Mouse (Mus musculus) yolk sac, embryonic 10.5 days (tissue): Measurements from ENCODE around the gene Spata17.
A peak's percentile ranks its signal among the peaks of the same experiment; 100 is the strongest.

Experiments used
- DNase-seq: peaks from one replicate; pipeline ENCODE4 v3.0.0-alpha.2; 2017; ENCODE audit warnings: low spot score

The Spata17 gene

DNA sequence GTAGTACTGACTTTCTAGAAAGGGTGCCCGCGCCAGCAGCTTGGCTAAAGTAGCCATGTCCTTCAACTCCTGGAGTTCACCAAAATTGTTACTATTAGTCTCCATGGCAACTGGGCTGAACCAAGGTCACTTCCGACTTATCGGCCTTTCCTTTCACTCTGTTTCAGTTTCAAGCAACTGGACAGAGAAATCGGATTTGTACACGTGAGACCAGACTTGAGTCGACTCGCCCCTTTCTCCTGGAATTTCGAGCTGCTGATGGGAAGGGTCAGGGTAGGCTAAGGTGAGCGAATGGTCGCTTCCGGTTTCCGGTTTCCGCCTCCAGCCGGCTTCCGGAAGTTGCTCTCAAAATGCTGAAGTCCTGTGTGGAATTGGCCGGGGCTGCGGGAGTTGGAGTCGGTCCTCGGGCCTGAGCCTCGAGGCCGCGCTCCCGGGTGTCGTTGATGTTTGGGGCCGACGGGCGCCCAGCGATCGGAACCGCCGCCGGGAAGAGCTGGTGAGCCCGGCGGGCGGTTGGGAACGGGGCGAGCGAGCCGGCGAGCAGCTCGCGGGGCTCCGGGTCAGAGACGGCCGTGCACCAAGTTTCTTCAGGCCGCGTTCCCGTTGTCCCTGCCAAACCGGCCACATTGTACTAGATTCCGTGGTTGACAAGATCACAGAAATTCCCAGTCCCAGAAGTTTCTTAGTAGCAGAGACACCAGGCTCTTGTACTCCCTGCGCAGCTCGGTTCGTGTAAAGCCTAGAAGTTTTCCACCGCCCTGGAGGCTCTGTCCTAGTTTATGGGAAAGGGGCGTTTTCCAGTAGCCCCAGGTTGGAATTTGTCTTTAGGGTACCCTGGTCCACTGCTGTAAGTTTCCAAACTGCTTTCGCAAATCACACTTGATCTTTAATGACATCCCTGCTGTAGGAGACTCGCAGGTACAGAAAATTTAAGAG, at the start of gene Spata17, which contains the start of gene Gpatch2:
Gene Spata17, minus strand, starts transcription at position 285 of the 936 bp plus-strand sequence.
Gene Gpatch2, plus strand, starts transcription at position 328 of the 936 bp plus-strand sequence.
- peak; percentile 88 for DNase-seq

DNA sequence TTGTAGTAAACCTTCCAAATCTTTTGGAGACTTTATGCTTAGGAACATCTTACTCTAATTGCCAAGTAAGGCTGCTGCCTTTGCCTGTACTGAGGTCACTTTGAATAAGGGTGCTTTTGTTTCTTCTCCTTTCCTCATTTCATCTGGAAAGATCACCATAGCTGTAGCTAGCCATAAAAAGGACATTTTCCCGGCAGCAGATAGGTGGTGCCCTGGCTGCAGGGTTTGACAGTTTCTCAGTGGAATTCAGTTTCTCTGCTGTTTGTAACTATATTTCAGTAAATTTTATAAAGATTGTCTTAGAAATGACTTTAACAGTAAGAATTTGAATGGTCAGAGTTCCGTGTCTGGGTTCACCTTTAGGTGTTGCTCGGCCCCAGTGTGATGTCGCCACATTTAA, 43.5 kb upstream of the Spata17 start:
- no peak for DNase-seq

DNA sequence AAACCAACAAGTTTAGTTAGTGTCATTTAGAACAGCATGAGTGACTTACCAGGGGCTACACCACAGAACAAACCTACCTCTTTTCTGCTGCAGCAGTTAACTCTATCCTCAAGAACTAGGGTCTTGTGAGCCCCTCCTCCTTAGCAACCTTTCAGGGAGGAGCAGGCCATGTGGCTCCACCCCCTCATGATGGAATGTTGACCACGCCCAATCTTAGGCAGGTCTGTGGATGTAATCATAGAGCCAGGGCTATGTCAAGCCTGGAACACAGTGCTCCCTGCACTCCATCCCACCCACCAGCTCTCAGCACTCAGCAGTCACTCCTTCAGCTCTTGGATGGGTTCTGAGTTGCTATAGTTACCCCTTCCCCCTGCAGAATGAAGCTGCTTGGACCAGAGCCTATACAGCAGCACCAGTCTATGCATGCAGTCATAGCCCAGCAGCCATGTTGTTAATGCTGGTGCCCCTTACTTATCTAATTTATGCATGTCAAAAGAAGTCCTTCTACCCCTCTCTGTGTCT, 35.5 kb upstream of the Spata17 start:
- DNase-seq = no peak

DNA sequence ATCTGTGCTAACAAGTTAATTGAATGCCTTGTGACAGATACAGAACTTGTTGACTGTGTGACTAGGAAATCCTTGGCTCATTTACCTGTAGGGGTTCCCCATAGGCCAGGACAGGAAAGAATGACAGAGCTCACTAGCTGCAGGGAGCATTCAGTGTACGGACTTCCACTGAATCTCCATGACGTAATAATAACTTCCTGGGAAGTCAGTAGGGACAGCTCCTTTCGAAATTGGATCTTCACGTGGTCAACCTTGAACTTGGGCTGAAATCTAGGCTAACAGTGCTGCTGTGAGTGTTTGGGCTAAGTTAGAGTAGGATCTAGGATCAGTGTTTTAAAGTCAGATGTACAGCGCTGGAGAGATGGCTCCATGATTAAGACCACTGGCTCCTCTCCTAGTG, 29.5 kb upstream of the Spata17 start:
- DNase-seq = no peak

DNA sequence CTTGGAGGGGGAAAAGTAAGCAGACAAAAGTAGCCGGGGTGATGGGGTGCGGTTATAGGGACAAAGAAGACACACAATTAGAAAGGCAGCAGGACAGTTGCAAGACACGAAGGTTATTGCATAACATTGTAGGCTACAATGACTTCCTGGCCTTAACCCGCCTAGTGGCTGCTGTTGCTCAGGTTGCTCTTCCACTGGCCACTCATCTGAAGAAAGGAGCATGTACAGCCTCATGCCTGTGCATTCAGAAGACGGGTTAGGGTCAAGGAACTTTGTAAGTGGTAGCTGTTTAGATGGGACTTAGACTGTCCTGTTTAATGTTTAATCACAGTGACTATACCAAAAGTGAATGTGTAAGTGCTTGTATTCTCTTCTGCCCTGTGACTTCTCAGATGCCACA, 26.1 kb upstream of the Spata17 start:
- peak; percentile 59 for DNase-seq

DNA sequence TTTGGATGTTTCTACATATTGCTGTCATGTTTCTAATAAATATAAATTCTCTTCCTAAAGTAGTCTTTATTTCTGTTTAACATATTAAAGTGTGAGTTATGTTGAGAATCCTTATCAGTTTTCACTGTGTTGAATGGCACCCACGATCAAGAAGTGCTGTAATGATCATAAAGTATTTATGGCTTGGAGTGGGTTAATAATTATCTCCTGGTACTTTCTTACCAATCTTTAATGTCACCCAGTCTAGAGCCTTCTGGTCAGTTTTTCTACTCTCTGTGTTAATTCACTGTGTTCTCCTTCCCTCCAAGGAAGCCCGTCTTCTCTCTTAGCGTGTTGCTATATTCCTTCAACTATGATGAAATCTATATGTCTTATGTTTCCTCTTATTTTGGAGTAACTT, 25.0 kb upstream of the Spata17 start:
- no peak for DNase-seq

- no peak for DNase-seq
Measured at GRCm38 (mm10) chr1:187238061-187238460, 22.8 kb upstream of the Spata17 start.

GRCm38 (mm10) chr1:187236296-187236695, 21.0 kb upstream of the Spata17 start:
- no peak for DNase-seq

GRCm38 (mm10) chr1:187235161-187235560, 19.9 kb upstream of the Spata17 start:
- no peak for DNase-seq

- no peak for DNase-seq
Measured at GRCm38 (mm10) chr1:187232996-187233615, 17.8 kb upstream of the Spata17 start.

DNA sequence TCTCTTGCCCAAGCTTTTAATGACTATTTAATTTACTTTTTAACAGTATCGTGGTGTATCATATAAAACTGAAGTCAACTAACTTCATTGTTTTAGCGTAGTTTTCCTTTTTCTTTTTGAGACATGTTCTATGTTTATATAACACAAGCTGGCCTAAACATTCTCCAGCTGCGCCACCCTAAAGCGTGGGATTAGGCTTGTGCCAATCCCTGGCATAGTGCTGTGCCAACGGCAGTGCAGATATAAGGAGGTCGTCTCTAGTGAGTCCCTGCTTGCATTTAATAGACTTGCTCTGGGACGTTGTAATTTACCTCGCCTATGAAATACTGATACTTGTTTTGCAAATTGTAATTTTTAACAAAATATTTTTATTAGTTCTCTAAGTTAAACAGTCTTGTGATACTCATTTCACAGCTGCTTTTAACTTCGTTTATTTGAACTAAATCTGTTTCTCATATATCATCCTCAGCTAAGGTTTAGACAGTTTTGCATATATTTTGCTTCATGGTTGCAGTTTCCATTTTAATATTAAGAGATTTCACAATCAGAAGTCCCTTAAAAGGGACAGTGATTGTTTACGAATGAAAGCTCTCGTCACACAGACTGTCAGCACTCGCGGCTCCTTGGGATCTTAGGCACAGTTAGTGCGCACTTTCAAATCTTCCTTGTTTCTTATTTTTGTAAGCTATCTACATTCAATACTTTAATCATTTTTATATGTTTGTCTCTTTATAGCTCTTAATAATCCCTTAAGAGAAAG, 17.1 kb upstream of the Spata17 start:
- no peak for DNase-seq

DNA sequence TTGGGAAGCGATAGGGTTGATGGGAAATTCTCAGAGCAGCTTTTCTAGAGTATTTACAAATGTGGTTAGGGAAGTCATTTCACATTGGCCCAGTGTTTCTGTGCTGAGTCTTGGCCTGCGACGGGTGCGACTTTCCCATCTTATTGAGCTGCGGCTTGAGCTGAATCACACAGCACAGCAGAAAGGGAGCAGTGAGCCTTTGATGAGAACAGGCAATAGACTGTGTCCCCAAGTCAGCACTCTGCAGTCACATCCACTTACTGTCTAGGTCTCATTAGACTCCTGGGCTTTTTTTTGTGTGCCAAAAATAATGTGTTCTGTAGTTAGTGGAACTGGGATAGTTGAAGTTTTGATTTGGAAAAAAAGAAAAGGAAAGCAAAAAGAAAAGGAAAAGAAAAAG, 15.0 kb upstream of the Spata17 start:
- no peak for DNase-seq

- DNase-seq = no peak
Measured at GRCm38 (mm10) chr1:187228414-187229146, 13.3 kb upstream of the Spata17 start.

DNA sequence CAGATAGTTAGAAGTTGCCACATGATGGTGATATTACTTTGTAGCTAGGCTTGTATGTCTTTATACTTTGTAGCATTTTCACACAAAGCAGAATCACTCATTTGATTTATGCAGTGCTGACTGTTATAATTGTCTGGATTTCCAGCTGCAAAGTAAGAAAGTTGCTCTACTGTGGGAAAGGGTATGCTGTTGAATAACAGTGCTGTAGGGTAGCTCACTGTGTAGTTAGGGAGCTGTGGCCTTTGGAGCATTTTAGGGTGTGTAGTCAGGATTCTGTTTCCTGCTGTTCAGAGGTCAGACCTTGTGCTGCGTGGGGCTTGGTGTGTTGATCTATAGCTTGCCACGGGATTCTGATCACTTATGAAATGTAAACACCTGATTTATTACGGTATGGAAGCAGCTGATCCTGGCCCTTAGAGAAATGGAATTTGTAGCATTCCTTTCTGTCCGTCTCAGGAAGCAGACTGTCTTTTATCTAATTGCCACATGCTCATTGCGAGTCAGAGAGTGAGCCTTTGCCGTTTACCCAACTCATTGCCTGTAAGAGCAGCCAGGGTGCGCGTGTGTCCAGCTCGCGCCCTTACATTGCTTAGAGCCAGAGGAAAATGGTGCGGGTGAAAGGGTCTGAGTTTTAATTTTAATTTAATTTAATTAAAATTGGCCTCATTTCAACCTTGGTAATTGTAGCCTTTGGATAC, 11.2 kb upstream of the Spata17 start:
- DNase-seq = peak; percentile 42

- no peak for DNase-seq
Measured at GRCm38 (mm10) chr1:187220756-187221155, 5.5 kb upstream of the Spata17 start.

DNA sequence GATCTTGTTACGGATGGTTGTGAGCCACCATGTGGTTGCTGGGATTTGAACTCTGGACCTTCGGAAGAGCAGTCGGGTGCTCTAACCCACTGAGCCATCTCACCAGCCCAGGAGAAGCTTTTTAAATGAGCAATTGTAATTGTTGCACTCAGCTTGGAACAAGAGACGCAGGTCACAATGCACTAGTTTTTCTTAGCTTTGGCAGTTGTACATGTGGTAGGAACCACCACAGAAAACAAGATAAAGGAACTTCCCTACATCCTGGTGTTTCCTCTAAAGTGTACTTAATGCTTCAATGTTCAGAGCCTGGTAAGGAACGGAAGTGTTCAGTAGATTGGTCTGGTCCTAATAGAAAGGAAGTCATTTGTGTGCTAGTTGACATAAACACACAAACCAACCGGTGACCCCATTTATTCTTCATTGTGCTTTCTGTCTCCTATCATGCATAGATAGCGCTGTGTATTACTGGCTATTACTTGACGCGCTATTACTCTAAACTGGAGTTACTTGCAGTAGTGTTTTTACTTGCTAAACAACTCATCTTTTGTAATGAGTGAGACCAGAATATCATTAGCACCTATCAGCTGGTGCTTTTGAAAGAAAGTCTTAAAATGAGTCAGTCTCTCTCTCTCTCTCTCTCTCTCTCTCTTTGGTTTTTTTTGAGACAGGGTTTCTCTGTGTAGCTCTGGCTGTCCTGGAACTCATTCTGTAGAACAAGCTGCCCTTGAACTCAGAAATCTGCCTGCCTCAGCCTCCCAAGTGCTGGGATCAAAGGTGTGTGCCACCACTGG, 1.6 kb upstream of the Spata17 start:
- DNase-seq = no peak

- no peak for DNase-seq
Measured at GRCm38 (mm10) chr1:187210736-187211135, 4.5 kb downstream of the Spata17 start.

DNA sequence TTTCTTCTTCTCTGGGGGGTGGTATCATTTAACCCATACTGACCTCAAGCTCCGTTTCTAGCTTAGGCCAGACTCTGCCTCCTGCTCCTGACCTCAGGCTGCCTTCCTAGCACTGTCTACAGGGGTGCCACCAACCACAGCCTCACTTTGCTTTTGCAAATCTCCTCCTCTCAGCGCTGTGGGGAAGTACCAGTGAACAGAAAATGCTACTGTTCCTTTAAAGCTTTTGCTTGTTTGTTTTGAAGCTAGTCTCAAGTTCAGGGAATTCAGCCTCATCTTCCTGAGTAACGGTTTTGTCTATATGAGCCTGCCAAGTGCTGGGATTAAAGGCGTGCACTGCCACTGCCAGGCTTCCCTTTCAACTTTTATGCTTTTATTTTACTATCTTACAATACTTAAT, 5.8 kb downstream of the Spata17 start:
- DNase-seq = no peak

- DNase-seq = no peak
Measured at GRCm38 (mm10) chr1:187205506-187205905, 9.8 kb downstream of the Spata17 start.

DNA sequence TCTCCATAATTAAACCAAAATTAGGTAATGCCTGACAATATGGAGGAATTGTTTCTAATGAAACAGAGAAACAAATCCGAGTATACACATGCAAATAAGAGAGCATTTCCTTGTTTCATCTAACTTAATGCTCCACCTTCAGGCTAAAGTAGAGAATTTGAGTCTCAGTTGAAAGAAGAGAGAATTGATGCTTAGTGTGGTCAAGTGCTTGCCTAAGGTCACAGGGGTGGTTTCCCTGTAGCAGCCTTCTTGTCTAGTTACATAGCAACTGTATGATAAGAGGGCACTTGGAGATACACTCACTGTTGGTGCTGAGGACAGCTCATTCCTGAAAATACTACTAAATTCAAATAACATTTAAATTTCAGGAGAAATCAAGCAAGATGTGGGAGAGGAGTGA, 36.7 kb downstream of the Spata17 start:
- no peak for DNase-seq
